Mouse (Mus musculus): ENCODE data around the gene Ano5.

The Ano5 gene

GRCm38 (mm10) chr7:51510671-51511651 lies at the start of gene Ano5:
Gene Ano5, plus strand, starts transcription at chr7:51511029.
- peak; percentile 14 for DNase-seq

- no peak for DNase-seq
These were observed 11.4 kb upstream of the Ano5 start for GRCm38 (mm10) chr7:51499396-51499795.

GRCm38 (mm10) chr7:51503940-51504339 lies 6.9 kb upstream of the Ano5 start:
- no peak for DNase-seq

GRCm38 (mm10) chr7:51510147-51510546 lies 682 bp upstream of the Ano5 start:
- no peak for DNase-seq

GRCm38 (mm10) chr7:51539344-51539743 lies 28.5 kb downstream of the Ano5 start:
- no peak for DNase-seq

DNA sequence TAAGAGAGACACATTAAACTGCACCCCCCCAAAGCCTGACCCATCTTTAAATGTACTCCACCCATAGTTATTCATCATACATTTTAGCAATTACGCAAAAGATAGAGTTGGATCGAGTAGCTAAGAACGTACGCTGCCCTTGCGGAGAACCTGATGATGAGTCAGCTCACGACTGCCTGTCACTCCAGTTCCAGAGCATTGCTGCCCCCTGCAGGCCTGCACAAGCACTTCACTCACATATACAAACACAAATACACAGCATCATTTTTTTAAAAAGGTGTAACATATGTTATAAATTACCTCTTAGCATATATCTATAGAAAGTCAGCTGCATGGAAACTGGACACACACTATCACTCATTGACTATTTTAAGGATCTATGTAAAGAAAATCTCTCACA lies 29.9 kb downstream of the Ano5 start:
- peak; percentile 9 for DNase-seq

GRCm38 (mm10) chr7:51600021-51600420 lies 89.2 kb downstream of the Ano5 start:
- DNase-seq: no peak

- no peak for DNase-seq
These were observed 92.9 kb downstream of the Ano5 start for GRCm38 (mm10) chr7:51603741-51604140.

- peak; percentile 7 for DNase-seq
These were observed 103.6 kb downstream of the Ano5 start for GRCm38 (mm10) chr7:51614404-51614803.

- no peak for DNase-seq
These were observed 107.1 kb downstream of the Ano5 start for GRCm38 (mm10) chr7:51617941-51618340.

DNA sequence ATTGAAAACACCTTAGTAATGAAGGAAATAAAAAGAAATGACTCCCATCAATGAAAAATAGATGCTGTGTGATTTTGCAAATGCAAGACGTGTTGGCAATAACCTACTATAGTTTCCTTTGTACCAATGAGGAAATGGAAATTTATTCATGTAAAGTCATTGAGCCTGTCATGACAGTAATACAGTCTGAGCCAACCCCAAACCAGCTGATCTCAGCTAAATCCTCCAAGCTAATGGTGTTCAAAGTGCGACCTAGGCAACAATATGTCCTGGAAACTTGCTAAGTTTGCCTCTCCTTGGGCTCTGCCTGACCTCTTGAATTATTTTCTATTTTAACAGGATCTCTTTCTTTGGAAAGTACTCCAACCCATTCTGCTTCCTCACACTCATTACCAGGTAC lies 107.6 kb downstream of the Ano5 start:
- DNase-seq: no peak

DNA sequence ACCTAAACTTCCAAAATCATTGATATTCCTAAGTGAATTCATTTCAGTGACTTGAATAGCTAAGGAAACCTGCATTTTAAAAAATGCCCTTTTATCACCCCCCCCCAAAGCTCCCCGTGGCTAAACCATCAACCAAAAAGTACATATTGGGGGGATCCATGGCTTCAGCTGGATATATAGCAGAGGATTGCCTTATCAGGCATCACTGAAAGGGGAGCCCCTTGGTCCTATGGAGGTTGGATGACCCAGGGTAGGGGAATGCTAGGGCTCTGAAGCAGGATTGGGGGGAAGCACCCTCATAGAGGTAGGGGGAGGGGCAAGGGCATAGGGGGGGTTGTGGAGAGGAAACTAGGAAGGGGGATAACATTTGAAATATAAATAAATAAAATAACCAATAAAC lies 109.1 kb downstream of the Ano5 start:
- DNase-seq: no peak

- peak; percentile 5 for DNase-seq
These were observed 110.9 kb downstream of the Ano5 start, which contains the start of gene Slc17a6 for GRCm38 (mm10) chr7:51621694-51622145. Gene Slc17a6, plus strand, starts transcription at chr7:51622006.

- no peak for DNase-seq
These were observed 111.4 kb downstream of the Ano5 start for GRCm38 (mm10) chr7:51622196-51622595.

DNA sequence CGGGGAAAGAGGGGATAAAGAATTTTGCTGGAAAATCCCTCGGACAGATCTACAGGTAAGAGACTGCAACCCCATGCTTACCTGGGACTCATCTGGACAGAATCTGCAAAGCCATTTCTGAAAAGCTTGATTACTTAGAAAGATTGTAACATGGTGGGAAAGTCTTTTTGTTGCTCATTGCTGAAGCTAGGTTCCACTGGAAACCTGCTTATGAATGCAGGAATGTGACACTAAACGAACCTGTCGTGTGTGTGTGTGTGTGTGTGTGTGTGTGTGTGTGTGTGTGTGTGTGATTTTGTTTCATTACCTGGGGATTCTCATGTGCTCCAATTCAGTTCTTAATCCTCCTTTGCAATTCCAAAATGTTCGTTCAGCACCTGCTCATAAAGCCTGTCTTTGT lies 111.8 kb downstream of the Ano5 start:
- DNase-seq: no peak

DNA sequence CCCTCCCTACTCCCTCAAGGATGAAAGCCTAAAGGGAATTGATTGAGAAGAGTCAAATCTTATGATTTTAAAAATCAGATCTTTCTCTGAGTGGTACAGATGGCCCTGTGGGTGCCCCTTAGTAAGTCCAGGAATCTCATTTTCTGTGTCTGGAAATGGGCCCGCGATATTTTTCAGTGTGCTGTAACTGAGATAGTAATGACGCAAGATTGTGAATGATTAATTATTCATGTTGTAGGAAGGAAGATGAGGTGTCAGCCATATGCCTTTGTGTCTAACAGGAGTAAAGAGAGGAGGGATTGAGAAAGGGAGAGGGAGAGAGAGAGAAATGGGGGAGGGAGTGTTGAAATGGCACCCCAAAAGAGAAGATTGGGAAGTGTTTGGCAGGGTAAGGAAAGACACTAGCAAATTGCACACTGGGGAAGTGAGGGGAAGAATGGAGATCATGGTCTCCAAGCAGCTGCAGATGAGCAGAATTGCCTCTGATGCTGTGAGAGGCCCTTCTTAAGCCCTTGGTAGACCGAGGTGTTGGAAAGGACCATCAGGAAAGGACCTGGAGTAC lies 113.6 kb downstream of the Ano5 start:
- DNase-seq: no peak

DNA sequence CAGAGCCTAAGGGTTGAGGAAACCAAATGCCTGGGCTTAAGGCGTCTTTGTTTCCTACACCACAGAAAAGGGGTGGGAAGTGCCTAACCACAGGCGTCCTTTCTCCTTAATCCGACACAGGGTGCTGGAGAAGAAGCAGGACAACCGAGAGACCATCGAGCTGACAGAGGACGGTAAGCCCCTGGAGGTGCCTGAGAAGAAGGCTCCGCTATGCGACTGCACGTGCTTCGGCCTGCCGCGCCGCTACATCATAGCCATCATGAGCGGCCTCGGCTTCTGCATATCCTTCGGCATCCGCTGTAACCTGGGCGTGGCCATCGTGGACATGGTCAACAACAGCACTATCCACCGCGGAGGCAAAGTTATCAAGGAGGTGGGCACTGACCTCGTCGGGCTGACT lies 114.3 kb downstream of the Ano5 start:
- no peak for DNase-seq

DNA sequence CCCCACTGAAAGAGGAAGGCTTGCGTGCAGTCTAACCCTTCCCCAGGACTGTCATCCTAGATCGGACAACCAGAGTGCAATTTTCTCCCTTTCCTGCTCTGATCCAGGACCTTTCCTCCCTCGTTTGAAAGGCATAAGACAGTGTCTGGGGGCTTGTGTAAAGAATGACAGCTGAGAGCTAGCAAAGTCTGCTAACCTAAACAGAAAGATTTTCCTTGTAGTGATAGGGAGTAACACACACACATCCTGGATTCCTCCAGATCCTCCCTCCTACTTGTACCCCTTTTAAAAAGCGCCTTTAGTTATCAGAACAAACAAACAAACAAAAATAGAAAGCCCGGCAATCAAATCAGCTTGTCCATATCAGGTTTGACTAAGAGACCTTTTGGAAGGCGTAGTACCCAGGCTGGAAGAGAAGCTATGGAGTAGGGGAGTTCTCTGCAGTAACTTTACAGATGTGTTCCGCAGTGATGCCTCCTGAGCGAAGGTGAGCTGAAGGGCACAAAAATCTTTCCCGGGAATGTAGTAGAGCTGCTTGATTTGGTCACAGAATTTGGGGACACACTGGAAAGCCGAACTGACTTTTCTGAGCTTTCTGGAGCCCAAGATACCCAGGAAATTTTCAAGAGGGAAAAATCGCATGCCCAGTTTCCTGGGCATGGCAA lies 114.9 kb downstream of the Ano5 start:
- no peak for DNase-seq

GRCm38 (mm10) chr7:51626451-51627000 lies 115.7 kb downstream of the Ano5 start:
- DNase-seq: no peak

DNA sequence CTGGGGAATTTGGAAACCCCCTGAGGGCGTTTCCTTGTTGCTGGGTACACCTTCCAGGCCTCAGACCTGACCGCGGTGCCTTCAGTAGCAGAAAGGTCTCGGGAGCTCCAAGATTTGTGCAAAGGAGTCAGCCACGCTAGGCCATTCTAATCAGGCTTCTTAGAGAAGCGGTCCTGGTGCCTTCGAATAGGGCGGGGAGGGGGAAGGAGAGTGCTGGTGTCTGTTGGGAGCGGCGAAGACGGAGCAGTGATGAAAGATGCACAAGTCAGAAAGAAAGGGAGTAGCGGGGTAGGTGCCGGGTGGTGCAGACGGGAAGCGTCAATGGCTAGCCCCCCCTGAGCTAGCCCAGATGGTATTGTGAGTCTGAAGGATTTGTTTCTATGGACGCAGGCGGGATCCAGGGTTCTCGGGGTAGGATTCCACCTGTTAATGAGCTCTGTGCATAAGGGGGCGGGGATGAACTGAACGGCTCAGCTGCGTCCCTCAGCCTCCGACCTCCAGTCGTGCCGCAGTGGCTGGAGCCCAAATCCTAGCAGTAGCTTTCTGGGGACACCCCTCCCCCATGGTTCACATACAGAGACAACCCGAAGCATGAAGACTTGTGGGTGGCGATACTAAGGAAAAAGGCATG lies 116.3 kb downstream of the Ano5 start:
- DNase-seq: no peak

- no peak for DNase-seq
These were observed 116.8 kb downstream of the Ano5 start for GRCm38 (mm10) chr7:51627666-51628065.

GRCm38 (mm10) chr7:51628349-51628748 lies 117.5 kb downstream of the Ano5 start:
- DNase-seq: no peak

- DNase-seq: no peak
These were observed 118.4 kb downstream of the Ano5 start for GRCm38 (mm10) chr7:51629206-51629605.

Data from lung, postnatal 36 days (tissue).